Mouse (Mus musculus) layer of hippocampus, postnatal 25 days (tissue): ENCODE results near the gene Ext2. TPM values are rescaled to one million over a fixed set of nuclear protein-coding genes. Genes with fewer than 3 reads are reported as not detected.

Experiments used
- DNase-seq, 2 experiments: peaks; one replicate each; pipeline ENCODE4 v3.0.0; 2022; ENCODE audit warnings: mixed read lengths in 2 of 2, low spot score in 1 of 2; ENCODE audit errors: extremely low spot score in 1 of 2
- total RNA-seq, 2 experiments: library from RNA; stranded (reverse); gene quantifications; 2 replicates each; pipeline ENCODE4 v1.2.3; 2021

Gene Ext2
- total RNA-seq, 2 experiments from 2014 or later, result 50.2 to 51.0 TPM

- no peak for DNase-seq
These were observed 76.6 kb downstream of the Ext2 start for GRCm38 (mm10) chr2:93745741-93746140.

GRCm38 (mm10) chr2:93744346-93745229 lies 77.8 kb downstream of the Ext2 start:
- peak; percentile 38 to 42 for DNase-seq

- no peak for DNase-seq
These were observed 80.7 kb downstream of the Ext2 start for GRCm38 (mm10) chr2:93741700-93742099.

- no peak for DNase-seq
These were observed 83.3 kb downstream of the Ext2 start for GRCm38 (mm10) chr2:93739044-93739569.

- DNase-seq, result no peak
These were observed 85.2 kb downstream of the Ext2 start for GRCm38 (mm10) chr2:93737146-93737545.

- DNase-seq, result no peak
These were observed 89.7 kb downstream of the Ext2 start for GRCm38 (mm10) chr2:93732658-93733057.

GRCm38 (mm10) chr2:93729585-93729984 lies 92.8 kb downstream of the Ext2 start:
- DNase-seq, result no peak

- DNase-seq, result no peak
These were observed 99.1 kb downstream of the Ext2 start for GRCm38 (mm10) chr2:93723138-93723744.

GRCm38 (mm10) chr2:93720956-93721355 lies 101.4 kb downstream of the Ext2 start:
- DNase-seq, result no peak

- no peak for DNase-seq
These were observed 102.3 kb downstream of the Ext2 start for GRCm38 (mm10) chr2:93719792-93720675.

GRCm38 (mm10) chr2:93713267-93713666 lies 109.1 kb downstream of the Ext2 start:
- no peak for DNase-seq

GRCm38 (mm10) chr2:93711460-93711859 lies 110.9 kb downstream of the Ext2 start:
- no peak for DNase-seq

- no peak for DNase-seq
These were observed 112.7 kb downstream of the Ext2 start for GRCm38 (mm10) chr2:93709696-93710095.

GRCm38 (mm10) chr2:93709241-93709640 lies 113.1 kb downstream of the Ext2 start:
- DNase-seq, result no peak

GRCm38 (mm10) chr2:93706825-93707224 lies 115.5 kb downstream of the Ext2 start:
- DNase-seq, result no peak

- DNase-seq, result no peak
These were observed 116.0 kb downstream of the Ext2 start for GRCm38 (mm10) chr2:93706407-93706806.

- DNase-seq, result no peak
These were observed 118.2 kb downstream of the Ext2 start for GRCm38 (mm10) chr2:93704195-93704594.

- DNase-seq, result no peak
These were observed 119.1 kb downstream of the Ext2 start for GRCm38 (mm10) chr2:93702936-93703926.

GRCm38 (mm10) chr2:93699346-93699745 lies 123.0 kb downstream of the Ext2 start:
- no peak for DNase-seq
